Mouse (Mus musculus) A20 (cell line): ENCODE data around the gene Lrp11.
"Not testable (repeated sequence)": the region's sequence is repeated elsewhere in the genome, so short reads cannot be mapped to it uniquely, and the experiment has no call there.

ENCODE experiments used
- DNase-seq: peaks from one replicate; pipeline ENCODE4 v3.0.0-alpha.2; 2011; ENCODE audit warnings: low read depth, low spot score

Lrp11 gene

DNA sequence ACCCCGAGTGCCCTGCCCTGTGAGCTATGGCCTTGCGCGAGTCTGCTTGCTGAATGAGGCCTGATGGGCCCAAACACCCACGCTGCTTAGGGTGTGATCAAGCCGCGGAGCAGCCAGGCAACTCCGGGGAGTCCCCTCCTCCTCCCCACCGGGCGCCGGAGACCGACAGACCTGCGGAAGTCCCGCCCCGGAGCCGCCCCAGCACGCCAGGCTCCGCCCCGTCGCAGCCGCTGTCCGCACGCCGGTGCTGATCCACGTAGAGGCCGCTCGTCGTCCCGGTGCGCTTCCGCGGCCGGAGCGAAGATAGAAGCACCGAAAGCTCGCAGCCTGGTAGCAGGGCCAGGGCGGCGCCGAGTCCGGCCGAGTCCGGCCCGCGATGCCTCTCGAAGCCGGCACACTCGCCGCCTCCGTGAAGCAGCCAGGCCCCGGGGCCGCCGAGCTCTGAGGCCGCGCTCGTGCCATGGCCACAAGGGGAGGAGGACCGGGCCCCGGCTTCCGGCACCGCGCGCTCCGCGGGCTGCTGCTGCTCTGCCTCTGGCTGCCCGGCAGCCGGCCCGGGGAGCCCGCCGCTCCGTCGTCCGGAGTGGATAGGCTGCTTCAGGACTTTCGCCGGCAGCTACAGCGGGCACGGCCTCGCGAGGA, at the start of gene Lrp11:
Gene Lrp11, plus strand, starts transcription at position 209 of the 642 bp plus-strand sequence.
- peak; percentile 96 for DNase-seq

DNA sequence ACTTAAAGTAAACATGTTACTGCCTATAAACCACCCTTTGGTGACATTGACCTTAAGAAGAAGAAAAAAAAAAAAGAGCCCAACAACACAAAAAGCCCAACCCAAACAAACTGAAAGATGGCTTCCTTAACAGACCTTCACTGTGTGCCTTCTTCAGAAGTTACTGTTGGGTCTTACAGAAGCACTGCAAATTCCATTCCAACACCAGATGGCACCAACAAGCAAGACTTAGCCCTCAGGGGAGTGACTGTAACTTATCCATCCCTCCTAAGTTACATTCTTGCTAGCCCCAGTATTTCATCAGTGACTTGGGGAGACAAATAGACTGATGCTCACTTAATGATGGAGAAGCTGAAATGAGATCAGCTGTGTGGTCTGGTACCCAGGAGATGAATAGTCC, 11.6 kb upstream of the Lrp11 start:
- peak; percentile 72 for DNase-seq

DNA sequence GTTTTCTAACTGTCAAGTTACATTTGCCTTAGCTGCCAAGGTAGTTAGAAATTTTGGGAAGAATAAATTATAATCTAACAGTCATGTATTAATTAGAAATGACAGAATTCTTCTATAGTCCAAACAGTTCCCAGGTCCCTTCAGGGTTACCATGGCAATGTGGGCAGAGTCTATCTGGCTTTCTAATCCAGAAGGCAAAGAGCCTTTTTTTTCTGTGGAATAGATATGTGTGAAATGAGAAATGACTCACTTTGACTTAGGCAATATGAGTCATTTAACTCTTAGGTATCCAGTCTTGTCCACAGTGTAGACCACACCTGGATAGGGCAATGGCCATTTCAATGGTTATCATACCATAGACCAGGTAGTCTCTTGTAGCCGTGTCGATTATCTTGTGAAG, 8.2 kb upstream of the Lrp11 start:
- no peak for DNase-seq

DNA sequence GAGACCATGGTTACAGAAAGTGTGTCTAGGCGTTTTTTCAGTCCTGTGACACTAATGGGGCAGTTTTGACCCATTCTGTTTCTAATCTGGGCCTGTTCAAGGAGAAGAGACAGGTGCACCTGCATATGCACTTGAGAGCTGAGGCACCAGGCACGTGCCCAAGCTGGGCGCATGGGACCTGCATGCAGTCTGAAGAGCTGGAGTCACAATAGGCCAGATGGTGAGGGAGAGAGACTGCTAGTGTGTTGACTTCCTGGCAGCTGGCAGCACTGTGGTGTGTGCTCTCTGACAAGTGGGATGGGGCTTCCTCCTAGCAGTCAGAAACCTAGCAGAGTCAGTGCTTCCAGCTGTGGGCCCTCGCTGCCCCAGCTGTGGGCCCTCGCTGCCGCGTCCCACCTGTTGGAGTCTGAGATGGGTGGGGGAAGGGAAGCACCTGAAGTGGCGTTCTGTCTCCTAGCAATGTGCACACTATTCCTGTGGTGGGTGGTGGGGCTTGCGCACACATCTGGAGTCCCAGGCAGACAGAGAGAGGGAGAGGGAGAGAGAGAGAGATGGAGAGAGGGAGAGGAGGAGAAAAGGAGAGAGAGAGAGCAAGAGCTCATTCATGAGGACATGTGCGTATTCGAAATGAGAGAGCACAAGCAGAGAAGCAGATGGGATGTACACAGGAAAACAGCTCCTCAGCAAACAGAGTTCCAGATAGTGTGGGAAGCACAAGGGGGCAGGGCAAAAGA, 7.3 kb upstream of the Lrp11 start:
- DNase-seq: peak; percentile 88

DNA sequence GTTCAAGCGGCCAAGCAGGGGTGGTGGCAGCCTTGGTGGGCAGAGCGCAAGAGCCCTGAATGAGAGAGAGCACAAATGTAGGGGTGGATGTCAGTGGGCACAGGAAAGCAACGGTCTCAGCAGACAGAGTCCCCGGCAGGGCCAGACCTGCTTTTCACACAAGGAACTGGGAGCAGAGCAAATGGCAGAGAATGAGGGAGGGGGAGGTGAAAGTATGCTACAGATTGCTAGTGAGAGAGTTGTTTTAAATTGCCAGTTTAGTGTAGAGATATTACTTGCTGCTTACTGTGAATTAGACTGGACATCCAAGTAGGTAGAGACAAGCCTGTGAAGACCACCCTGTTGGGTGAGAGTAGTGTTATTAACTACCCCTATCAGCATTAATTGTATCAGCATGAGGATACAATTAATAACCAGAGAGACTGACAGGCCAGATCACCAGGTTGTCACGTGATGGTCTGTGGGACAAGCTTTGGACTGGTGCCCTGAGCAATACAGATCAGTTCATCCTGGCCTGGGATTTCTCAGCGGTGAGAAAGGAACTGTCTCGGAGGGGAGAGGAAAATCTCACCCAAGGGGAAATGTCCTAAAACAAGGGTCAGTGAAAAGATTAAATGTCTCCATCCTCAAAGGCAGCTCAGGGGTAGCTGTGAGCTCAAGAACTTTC, 6.6 kb upstream of the Lrp11 start:
- no peak for DNase-seq

DNA sequence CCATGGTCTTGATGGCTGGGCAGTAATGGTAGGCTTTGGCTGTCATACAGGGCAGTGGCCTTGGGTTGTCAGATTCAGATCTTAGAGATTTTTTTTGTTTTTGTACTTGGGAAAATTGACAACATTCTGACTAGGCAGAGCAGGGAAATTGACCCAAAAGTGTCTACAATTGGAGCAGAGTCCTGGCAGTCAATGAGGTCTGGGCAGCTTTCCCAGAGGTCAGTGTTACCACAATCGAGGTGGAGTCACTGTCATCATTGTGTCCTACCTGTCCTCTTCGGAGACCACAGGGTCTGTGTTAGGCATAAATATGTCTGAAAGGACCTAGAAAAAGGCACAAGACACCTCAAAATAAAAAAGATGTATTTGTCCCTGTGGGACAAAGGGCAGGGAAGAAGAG, 2.8 kb upstream of the Lrp11 start:
- no peak for DNase-seq

DNA sequence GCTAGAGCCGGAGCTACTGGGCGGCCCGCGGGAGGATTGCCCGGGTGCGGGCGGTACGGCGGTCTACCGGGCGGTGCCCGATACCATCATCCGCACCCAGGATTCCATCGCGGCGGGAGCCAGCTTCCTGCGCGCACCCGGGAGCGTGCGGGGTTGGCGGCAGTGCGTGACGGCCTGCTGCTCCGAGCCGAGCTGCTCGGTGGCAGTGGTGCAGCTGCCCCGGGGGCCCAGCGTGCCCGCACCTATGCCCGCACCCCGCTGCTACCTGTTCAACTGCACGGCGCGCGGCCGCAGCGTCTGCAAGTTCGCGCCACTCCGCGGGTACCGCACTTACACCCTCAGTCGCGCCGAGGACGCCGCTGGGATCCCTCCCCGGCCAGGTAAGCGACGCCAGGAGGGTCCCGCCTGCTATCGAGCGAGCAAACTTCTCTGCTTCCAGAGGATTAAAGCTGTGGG, 662 bp downstream of the Lrp11 start:
- no peak for DNase-seq

DNA sequence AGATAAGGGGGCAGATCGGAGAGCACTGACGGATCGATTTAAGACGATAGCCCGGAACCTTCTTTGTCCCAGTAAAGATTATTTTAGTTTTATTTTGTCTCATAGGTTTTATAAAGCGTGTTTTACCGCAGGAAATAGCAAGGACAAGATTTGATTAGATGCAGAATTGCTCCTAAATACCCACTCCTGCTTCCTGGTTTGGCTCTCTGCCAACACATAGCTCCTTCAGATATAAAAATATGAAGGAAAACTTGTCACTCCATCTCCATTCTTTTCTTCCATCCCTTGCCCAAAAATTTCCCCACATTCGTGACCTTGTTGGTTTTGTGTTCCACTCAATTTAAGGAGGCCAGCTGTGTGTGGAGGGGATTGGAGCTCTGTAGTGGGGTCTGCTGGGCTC, 1.2 kb downstream of the Lrp11 start:
- no peak for DNase-seq

DNA sequence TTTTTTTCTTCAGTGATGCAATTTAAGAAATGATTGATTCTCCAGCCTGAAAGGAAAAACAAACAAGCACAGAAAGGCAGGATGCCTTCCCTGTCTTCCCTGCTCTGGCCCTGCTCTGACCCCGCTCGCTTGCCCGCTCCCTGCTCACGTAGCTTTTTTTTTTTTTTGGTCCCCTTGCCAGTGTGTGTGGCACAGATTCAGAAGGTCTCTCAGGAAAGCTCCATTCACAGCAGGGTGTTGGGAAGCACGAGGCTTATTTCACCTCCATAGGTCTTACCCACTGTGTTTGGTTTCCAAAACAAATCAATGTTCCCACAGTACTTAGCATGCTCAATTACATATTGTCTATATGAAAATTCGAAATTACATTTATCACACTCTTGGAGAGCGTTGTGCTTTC, 5.2 kb downstream of the Lrp11 start:
- no peak for DNase-seq

DNA sequence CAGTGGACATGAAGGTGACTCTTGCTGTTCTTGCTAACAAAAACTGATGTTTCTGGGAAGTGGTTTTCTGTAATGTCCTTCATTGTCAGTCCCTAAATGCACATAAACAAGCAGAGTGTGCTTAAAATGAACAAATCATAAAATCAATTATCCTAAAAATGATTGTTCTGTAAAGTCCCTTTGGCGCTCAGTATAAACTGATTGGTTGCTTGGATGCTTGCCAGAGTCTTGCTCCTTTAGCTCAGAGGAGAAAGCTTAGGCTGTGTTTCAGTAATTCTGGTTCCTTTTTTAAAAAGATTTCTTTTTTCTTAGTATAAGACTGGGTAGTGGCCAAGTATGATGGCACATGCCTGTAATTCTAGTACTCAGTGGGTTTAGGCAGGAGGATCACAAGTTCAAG, 6.7 kb downstream of the Lrp11 start:
- DNase-seq: no peak

DNA sequence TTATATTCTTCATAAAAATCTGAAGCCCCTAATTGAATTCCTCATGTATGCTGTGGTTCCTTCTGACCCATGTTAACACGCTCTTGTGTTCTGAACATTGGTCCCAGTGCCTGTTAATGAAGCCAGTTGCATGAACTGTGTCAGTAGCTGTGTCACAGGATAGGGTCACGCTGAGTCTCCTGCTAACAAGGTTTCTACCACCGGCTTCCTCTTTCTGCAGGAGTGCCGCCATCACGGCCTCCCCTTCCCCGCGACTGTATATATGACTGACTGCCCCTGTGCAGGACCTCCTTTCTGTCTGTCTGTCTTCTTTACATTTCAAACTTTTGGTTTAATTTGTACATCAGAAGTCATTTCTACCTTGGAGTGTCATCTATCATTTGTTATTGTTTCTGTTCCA, 8.6 kb downstream of the Lrp11 start:
- no peak for DNase-seq

DNA sequence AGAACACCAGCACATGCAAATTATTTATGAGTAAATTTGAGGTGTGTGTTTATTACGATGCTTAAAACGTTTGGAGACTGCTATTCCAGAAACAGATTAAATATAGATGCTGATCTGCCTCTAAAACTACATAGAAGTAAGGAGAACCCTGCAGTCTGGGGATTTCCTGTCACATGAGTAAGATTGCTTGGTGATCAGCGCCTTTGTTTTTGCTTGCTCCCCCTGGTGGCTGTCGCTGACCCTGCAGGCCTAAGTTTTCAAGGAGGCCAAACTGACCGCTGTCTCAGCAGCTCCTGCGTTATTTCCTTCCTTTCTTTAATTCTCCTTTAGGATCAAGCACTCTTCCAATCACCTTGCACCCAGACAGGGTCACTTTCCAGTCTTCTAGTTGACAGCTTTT, 11.0 kb downstream of the Lrp11 start:
- peak; percentile 79 for DNase-seq

DNA sequence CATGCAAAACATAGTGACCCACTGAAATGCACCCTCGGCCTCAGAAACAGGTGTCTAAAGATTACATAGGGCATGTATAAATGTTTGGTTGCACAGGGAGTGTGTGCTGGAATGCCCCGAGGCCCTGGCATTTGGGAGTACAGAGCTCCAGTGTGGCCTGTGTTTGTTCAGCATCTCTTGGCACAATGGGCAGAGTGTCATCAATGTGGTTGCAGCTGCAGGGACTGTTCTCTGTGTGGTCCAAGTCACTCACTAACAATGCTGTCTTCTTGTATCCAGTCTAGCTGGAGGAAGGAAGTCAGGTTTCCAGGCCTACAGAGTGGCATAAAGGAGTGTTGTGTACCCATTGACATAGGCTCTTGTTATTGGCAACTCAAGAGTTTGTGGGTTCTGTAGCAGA, 15.6 kb downstream of the Lrp11 start:
- DNase-seq: no peak

DNA sequence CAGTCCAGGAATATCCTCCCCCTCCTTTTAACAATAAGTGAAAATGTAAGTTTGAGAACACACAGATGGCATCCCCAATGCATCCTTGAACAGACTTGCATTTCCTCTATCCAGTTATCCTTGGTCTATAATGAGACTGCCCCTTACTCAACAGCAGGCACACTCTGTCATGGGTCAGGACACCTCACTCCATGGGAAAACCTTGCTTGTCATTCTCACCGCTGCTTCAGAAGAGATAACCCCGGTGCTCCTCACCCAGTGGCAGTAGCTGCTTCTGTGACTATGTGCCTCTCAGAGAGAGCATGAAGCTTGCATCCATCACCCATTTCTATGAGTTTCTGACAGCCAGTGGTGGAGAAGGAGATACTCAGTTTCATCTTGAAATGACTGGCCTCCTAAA, 16.8 kb downstream of the Lrp11 start:
- no peak for DNase-seq

DNA sequence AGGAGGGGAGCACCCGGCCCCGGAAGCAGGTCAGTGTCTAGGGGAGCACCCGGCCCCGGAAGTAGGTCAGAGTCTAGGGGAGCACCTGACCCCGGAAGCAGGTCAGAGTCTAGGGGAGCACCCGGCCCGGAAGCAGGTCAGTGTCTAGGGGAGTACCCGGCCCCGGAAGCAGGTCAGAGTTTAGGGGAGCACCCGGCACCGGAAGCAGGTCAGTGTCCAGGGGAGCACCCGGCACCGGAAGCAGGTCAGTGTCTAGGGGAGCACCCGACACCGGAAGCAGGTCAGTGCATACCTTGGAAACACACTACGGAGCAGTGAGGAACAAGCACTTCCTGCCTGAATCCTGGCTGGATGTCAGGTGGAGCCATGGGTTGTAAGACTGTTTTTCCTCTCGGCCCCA, 19.0 kb downstream of the Lrp11 start:
- DNase-seq: peak; percentile 91

DNA sequence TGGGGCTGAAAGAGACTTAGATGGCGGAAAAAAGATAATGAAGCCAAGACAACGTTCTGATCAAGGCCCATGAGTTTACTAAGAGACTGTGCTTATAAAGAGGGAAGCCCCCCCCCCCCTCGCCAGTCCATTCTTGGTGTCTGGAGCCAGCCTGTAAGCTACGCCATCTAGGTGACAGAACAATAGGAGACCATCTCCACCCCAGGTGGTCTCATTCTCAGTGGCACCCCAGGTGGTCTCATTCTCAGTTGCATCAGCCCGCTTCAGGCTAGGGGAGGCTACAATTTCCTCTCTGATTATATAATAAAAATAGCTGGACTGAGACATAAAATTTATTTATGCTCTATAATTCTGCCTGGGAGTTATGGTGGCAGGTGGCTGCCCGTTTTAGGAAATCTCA, 22.0 kb downstream of the Lrp11 start:
- no peak for DNase-seq

DNA sequence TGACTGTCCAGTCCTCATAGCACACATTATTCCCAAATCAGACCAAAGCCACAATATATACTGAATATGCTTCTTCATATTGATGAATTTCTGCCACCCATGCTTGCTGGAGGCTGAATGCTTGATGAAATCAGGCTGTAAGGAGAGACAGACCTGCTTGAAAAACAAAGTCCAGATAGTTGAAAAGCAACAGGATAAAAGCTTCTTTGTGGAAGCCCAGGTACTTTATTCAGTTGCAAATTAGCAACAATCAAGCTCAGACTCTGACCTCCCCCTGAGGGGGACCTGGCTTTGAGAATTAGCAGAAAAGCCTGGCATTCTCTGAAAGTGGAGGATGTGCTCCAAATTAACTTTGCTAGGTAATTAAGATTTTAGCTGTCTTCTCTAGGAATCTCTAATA, 22.6 kb downstream of the Lrp11 start:
- DNase-seq: not testable (repeated sequence)

DNA sequence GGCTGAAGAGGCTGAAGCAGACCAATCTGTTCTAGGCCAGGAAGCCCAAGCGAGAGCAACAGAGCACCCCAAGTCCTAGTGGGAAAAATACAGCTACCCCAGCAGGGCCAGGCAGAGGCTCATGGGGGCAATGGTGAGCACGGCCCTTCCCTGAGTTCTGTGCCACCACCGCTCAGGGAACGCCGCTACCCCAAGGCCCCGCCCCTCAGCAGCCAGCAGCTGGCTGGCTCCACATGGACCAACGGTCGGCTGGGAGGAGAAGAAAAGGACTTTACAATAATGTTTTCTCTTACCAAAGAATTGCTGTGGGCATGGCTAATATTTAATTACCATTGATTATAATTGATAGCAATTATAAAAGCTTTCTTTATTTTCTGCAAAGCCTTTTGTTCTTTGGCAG, 25.2 kb downstream of the Lrp11 start:
- no peak for DNase-seq

DNA sequence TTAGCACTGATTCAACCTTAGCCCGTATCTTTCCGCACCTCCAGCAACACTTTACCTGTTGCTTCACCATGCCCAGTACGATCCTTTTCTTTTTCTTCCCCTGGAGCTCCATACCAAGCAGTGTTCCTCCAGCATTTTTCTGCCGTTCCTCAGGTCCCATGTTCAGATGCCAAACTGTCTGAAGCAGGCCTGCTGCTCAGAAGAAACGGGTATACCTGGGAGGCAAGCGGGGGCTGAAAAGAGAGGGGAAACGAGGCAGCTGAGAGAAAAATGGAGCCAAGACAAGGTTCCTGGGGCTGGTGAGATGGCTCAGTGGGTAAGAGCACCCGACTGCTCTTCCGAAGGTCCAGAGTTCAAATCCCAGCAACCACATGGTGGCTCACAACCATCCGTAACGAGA, 27.5 kb downstream of the Lrp11 start:
- DNase-seq: not testable (repeated sequence)

DNA sequence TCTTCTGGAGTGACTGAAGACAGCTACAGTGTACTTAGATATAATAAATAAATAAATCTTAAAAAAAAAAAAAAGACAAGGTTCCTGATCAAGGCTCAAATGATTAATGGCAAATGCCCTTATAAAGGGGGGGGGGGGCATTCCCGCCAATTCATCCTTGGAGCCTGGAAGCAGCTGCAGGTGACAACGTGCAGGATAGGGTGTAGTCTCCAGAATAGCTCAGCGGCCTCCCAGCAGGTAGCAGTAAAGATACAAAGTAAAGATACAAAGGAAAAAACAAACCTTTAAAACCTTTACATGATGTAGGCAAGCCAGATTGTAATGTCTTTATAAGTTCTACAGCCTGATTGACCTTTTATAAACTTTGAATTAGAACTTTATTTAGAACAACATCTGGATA, 28.0 kb downstream of the Lrp11 start:
- not testable (repeated sequence) for DNase-seq

DNA sequence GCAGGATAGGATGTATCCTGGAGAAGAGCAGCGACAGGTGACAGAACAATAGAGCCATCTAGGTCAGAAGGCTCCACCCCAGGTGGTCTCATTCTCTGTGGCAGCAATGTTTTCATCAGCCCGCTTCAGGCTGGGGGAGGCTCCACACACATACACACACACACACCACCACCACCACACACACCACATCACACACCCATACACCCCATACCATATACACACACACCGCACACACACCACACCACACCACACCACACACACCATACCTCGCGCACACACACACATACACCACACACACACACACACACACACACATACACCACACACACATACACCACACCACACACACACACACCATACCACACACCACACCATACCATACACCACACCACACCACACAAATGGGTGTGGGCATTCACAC, 30.2 kb downstream of the Lrp11 start:
- no peak for DNase-seq

DNA sequence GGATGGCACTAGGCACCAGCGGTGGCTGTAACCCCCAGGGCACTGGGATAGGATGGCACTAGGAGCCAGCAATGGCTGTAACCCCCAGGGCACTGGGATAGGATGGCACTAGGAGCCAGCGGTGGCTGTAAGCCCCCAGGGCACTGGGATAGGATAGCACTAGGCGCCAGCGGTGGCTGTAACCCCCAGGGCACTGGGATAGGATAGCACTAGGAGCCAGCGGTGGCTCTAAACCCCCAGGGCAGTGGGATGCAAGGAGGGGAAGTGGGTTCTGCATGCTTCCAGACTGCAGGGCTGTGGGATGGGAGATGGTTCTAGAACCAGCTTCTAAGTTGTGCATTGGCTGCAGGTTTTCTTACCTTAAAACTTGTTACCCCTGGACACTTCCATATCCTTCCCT, 31.1 kb downstream of the Lrp11 start:
- no peak for DNase-seq

DNA sequence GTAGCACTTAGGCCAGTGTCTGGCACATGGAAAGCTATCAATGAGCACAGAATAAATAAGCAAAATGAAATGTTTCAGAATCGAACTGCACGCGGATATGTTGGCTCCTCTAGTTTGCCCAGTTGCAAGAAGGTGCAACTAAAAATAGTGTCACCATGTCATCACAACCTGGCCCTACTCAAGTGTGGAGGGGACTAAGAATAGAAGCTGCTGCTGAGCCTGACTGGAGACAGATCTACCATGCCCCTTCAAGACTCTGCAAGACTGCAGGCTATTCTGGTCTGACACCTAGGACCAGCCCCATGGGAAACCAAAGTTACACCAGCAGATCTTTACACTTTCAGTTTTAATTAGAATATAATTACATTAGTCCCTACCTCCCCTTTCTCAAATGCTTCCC, 32.8 kb downstream of the Lrp11 start:
- DNase-seq: peak; percentile 23
